Mouse (Mus musculus) brain, embryonic 14.5 days (tissue): ENCODE results near the gene AI464131.

Experiments used
- CTCF ChIP-seq: fragments of 200-500 bp; IDR thresholded peaks from 2 replicates; pipeline ENCODE4 v1.5.1; 2012; ENCODE audit warnings: inconsistent platforms, mild to moderate bottlenecking, moderate library complexity, borderline replicate concordance; ENCODE audit not compliant: insufficient read depth, insufficient read length; ENCODE audit errors: extremely low read depth
- POLR2A ChIP-seq: fragments of 200-500 bp; IDR thresholded peaks from 2 replicates; pipeline ENCODE4 v1.6.1; 2012; ENCODE audit warnings: mild to moderate bottlenecking, inconsistent platforms, borderline replicate concordance; ENCODE audit not compliant: poor library complexity, insufficient read depth, insufficient read length, severe bottlenecking; ENCODE audit errors: extremely low read depth

DNA sequence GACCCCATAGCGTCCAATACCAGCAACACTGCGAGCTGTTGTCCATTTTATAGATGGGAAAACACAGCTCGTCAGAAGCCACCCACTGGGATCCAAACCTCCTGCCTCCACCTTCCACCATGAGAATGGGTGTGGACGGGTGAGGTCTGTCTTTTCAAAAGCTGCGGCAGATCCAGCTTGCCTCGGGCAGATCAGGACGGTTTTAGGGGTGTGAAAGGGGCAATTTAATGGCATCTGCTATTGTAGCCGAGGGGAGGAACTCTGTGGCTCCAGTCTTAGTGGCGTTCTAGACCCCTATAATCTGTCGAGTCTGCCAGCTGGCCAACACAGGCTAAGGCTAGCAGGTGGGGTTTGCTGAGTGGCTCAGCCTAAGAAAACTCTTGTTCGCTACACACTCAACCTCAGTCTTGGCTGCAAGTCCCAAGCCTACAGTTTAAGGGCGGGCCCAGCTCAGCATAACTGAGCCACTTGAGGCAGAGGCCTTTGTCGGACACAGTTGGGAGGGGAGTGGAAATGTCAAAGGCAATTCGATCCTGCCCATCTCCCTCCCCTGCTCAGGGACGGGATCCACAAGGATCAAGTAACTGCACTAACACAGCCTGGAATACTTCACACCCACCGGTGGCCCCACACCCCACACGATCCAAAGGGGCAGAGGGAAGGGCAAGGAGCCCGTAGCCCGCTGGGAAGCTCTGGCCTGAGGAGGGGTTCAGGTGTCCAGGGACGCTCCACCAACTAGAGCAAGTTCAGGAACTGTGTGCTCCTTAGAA is 520 bp downstream of the AI464131 start:
- no peak for TF ChIP-seq CTCF
- TF ChIP-seq POLR2A, result no peak
